Mouse (Mus musculus) erythroblast, embryonic 14.5 days (primary cell): Measurements from ENCODE around the gene Grap.

Source experiments
- GATA1 ChIP-seq: IDR thresholded peaks from 2 replicates; pipeline ENCODE4 v1.6.1; 2012; ENCODE audit warnings: low read length, inconsistent platforms, mixed read lengths
- TAL1 ChIP-seq: IDR thresholded peaks from 3 replicates; pipeline ENCODE4 v1.6.1; 2012; ENCODE audit warnings: low read length, inconsistent platforms, mixed read lengths

DNA sequence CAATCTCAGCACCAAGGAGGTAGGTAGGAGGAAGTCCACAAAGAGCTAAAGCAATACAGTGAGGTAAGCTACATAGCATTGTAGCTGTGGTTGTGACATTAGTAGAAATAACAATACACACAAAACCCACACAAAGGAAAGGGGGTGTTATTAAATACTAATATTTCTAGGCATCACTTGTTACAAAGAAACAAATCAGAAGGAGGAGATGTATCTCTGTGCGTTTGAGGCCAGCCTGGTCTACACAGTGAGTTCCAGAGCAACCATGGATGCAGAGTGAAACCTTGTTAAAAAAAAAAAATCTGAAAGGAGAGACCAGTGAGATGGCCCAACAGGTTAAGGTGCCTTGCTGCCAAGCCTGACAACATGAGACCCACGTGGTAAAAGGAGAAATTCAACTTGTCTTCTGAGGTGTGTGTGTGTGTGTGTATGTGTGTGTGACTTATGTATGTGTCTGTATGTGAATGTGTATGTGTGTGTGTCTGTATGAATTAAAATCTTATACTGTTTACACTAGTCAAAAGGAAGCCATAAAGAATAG lies 6.5 kb upstream of the Grap start:
- TF ChIP-seq TAL1 = no peak
- no peak for TF ChIP-seq GATA1
